Mouse (Mus musculus): ENCODE data around the gene Selenoo. TPM values are rescaled to one million over a fixed set of nuclear protein-coding genes. Genes with fewer than 3 reads are reported as not detected.

Selenoo gene
- 10 to 100 TPM; 21.4 to 21.5 TPM for total RNA-seq (2021)
- long read RNA-seq, transcript Selenoo-201 (9 exons, 2,383 nt), result major isoform, 31 of 49 reads
- long read RNA-seq, partial matches to known transcripts, result 6 of 49 reads
- long read RNA-seq, other reads (novel, unspliced or antisense), result 12 of 49 reads

- peak; percentile 85 to 90 for DNase-seq (ENCODE audit: low spot score in 2 of 2)
Observed at GRCm38 (mm10) chr15:89088607-89089247, at the start of gene Selenoo. Selenoo (plus strand) TSS chr15:89089084.

- DNase-seq (ENCODE audit: low spot score in 2 of 2), result no peak
Observed at GRCm38 (mm10) chr15:89044381-89044780, 44.5 kb upstream of the Selenoo start.

GRCm38 (mm10) chr15:89046356-89046755 lies 42.5 kb upstream of the Selenoo start:
- DNase-seq (ENCODE audit: low spot score in 2 of 2), result no peak

GRCm38 (mm10) chr15:89054666-89055065 lies 34.2 kb upstream of the Selenoo start:
- no peak for DNase-seq (ENCODE audit: low spot score in 2 of 2)

- DNase-seq (ENCODE audit: low spot score in 2 of 2), result peak in 1 of 2 experiments; percentile 13
Observed at GRCm38 (mm10) chr15:89058736-89059135, 30.1 kb upstream of the Selenoo start.

GRCm38 (mm10) chr15:89059161-89059931 lies 29.5 kb upstream of the Selenoo start, which contains the start of gene Panx2:
Panx2 (plus strand) TSS chr15:89059734.
- DNase-seq (ENCODE audit: low spot score in 2 of 2), result peak in 1 of 2 experiments; percentile 56

GRCm38 (mm10) chr15:89060032-89060681 lies 28.7 kb upstream of the Selenoo start:
- DNase-seq (ENCODE audit: low spot score in 2 of 2), result peak in 1 of 2 experiments; percentile 59

GRCm38 (mm10) chr15:89060811-89061460 lies 27.9 kb upstream of the Selenoo start:
- DNase-seq (ENCODE audit: low spot score in 2 of 2), result peak in 1 of 2 experiments; percentile 22

- peak in 1 of 2 experiments; percentile 11 for DNase-seq (ENCODE audit: low spot score in 2 of 2)
Observed at GRCm38 (mm10) chr15:89061761-89062517, 26.9 kb upstream of the Selenoo start.

- DNase-seq (ENCODE audit: low spot score in 2 of 2), result peak in 1 of 2 experiments; percentile 11
Observed at GRCm38 (mm10) chr15:89062518-89062910, 26.4 kb upstream of the Selenoo start.

- no peak for DNase-seq (ENCODE audit: low spot score in 2 of 2)
Observed at GRCm38 (mm10) chr15:89063001-89063400, 25.9 kb upstream of the Selenoo start.

- DNase-seq (ENCODE audit: low spot score in 2 of 2), result peak in 1 of 2 experiments; percentile 56
Observed at GRCm38 (mm10) chr15:89063536-89063935, 25.3 kb upstream of the Selenoo start.

- peak in 1 of 2 experiments; percentile 10 for DNase-seq (ENCODE audit: low spot score in 2 of 2)
Observed at GRCm38 (mm10) chr15:89064891-89065290, 24.0 kb upstream of the Selenoo start.

GRCm38 (mm10) chr15:89067609-89068008 lies 21.3 kb upstream of the Selenoo start:
- no peak for DNase-seq (ENCODE audit: low spot score in 2 of 2)

- no peak for DNase-seq (ENCODE audit: low spot score in 2 of 2)
Observed at GRCm38 (mm10) chr15:89068226-89068625, 20.7 kb upstream of the Selenoo start.

GRCm38 (mm10) chr15:89069336-89069840 lies 19.5 kb upstream of the Selenoo start:
- DNase-seq (ENCODE audit: low spot score in 2 of 2), result no peak

GRCm38 (mm10) chr15:89070606-89071005 lies 18.3 kb upstream of the Selenoo start:
- DNase-seq (ENCODE audit: low spot score in 2 of 2), result no peak

- DNase-seq (ENCODE audit: low spot score in 2 of 2), result no peak
Observed at GRCm38 (mm10) chr15:89073993-89074603, 14.8 kb upstream of the Selenoo start.

- DNase-seq (ENCODE audit: low spot score in 2 of 2), result no peak
Observed at GRCm38 (mm10) chr15:89074613-89075477, 14.0 kb upstream of the Selenoo start, which contains the start of gene Trabd. Trabd (plus strand) TSS chr15:89075124.
